Comparison of ENCODE assay signal across 10 mouse cellular contexts in the genomic region with DNA sequence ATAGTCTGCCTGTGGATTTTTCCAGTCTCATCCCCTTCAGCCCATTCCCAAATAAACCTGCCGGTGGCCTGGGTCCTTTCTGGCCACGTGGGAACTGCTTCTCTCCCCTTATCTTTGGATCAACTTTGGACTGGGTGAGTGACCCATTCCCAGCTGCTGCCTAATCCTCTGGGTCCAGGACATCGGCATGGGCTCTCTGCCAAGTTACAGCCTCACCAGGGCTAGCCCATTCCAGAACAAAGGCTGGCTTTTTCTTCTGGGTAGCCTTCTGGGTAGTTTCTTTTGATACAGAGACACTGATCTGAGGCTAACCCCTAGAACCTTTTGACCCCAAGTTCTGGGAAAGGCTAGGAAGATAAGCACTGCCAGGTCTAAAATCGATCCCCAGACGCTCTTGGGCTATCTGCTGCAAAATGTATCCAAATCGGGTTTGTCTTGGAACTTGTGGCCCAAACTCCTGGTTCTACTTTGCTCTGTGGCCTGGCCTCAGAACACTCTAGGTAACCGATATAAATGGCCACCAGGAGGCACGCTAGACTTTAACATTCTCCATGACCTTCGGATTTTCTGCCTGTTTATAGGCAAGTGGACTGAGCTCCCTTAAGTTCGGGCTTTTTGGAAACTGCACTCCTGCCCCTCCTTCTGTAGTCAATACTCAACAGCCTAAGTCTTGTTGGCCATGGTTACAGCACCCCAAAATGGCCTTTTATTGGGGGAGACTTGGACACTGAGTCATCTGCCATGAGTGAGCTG. TPM values are rescaled to one million over a fixed set of nuclear protein-coding genes. Genes with fewer than 3 reads are reported as not detected.
DNase-seq lines count a peak whose midpoint lies in the region; TF ChIP-seq lines count a peak whose summit lies in the region.
"Had no signal": no experiment of that assay in that cellular context is flagged by ENCODE, and none has a peak within 500 bp of the region (broad histone marks: within the 10 kb centered on the region; RNA-seq: fewer than 3 reads in every experiment).

No protein-coding gene starts in this region.

- no peaks in the 10 kb centered on the region for H3K4me1 ChIP-seq in heart, adult 2 months (ENCODE audit: control insufficient read depth, insufficient read depth, low read length)
- H3K4me1 ChIP-seq in thymus, adult 2 months (replicated peaks; ENCODE audit: control insufficient read depth, insufficient read depth, low read length), result no peaks in the 10 kb centered on the region

- TF ChIP-seq POLR2A in heart, adult 2 months (IDR thresholded peaks at IDR 0.05; ENCODE audit: insufficient read depth, low read depth, low read length), result no peak
- no peak for TF ChIP-seq POLR2A in thymus, adult 2 months (IDR thresholded peaks at IDR 0.05; ENCODE audit: control insufficient read depth, extremely low read depth, insufficient read depth, low read length, poor library complexity)

- no peaks in the 10 kb centered on the region for H3K36me3 ChIP-seq in heart, adult 2 months (ENCODE audit: control insufficient read depth, insufficient read depth, low read length)
- H3K36me3 ChIP-seq in thymus, adult 2 months (ENCODE audit: control insufficient read depth, insufficient read depth, low read length), result no peaks in the 10 kb centered on the region

- no peak overlapping the region for H3K27ac ChIP-seq in heart, adult 2 months
- H3K27ac ChIP-seq in thymus, adult 2 months (ENCODE audit: control insufficient read depth, insufficient read depth, low read length), result no peak overlapping the region

- TF ChIP-seq CTCF in heart, adult 2 months (IDR thresholded peaks at IDR 0.05), result peak; percentile 61
- TF ChIP-seq CTCF in thymus, adult 2 months (IDR thresholded peaks at IDR 0.05; ENCODE audit: borderline replicate concordance, control insufficient read depth, extremely low read depth, insufficient read depth, low read length, poor library complexity), result no peak

- no peaks in the 10 kb centered on the region; the same call in 1 of the 2 replicates for H3K27me3 ChIP-seq in heart, adult 2 months (ENCODE audit: control insufficient read depth, insufficient read depth, low read length)
- H3K27me3 ChIP-seq in thymus, adult 2 months (ENCODE audit: control insufficient read depth, insufficient read depth, low read length), result no peaks in the 10 kb centered on the region

- no peak overlapping the region for H3K9ac ChIP-seq in heart, adult 2 months (ENCODE audit: low read depth, low read length)

- no peak for TF ChIP-seq EP300 in heart, adult 2 months (IDR thresholded peaks at IDR 0.05; ENCODE audit: insufficient read depth, low read depth, low read length)

- H3K79me2 ChIP-seq in heart, adult 2 months (replicated peaks; ENCODE audit: control insufficient read depth, insufficient read depth, low read length), result no peaks in the 10 kb centered on the region

- no peak overlapping the region for H3K4me3 ChIP-seq in heart, adult 2 months
- H3K4me3 ChIP-seq in thymus, adult 2 months (ENCODE audit: control insufficient read depth, insufficient read depth, low read length), result no peak overlapping the region
- H3K4me3 ChIP-seq: myocyte had no signal

- no peak for DNase-seq in heart, adult 2 months
- DNase-seq in heart, postnatal 25 days (ENCODE audit: low spot score), result no peak
- peak; percentile 48 for DNase-seq in thymus, adult 2 months
- DNase-seq in thymus, adult 18-20 months, result no peak
- DNase-seq in induced T-regulatory cell, adult 2 months (ENCODE audit: low read depth), result peak; percentile 64
- no peak for DNase-seq in frontal cortex, postnatal 25 days (ENCODE audit: low spot score in 2 of 2)
- no peak for DNase-seq in yolk sac, embryonic 10.5 days (ENCODE audit: low spot score)
- DNase-seq in c-Kit-positive CD71-positive TER-119-positive erythroid progenitor cells, embryonic 14.5 days (ENCODE audit: low spot score), result no peak
- DNase-seq: layer of hippocampus, adult 9-11 months had no signal

- WGBS in heart, adult 2 months, result 52% methylated on average over 10 of the region's 10 CpGs
- 70% methylated on average over 10 of the region's 10 CpGs for WGBS in thymus, adult 2 months

- intact Hi-C loops in heart, adult 2 months (cut with DNase I), result loop anchor here (5.0 kb wide), 1 partner anchor 311 kb away; no protein-coding TSS in a partner anchor
- intact Hi-C loops in heart, postnatal 25 days (cut with DNase I), result loop anchor here (5.0 kb wide), 1 partner anchor 311 kb away; no protein-coding TSS in a partner anchor

RNA-seq across cellular contexts. Expression of a gene that starts 9.8 kb away (rescaled TPM):
- total RNA-seq in heart, adult 2 months (2021), result 10 to 100 TPM; 24.7 to 28.7 TPM
- 23.0 and 27.1 TPM in 2 replicates for polyA plus RNA-seq in heart, adult 2 months (2012; rRNA removed)
- 10 to 100 TPM; 23.2 to 26.2 TPM for total RNA-seq in heart, postnatal 25 days (2021)
- 110 and 120 TPM in 2 replicates for polyA plus RNA-seq in thymus, adult 2 months (2012; rRNA removed)

Comparison
In these comparisons a context has a peak if more than half of its experiments do, and no peak if none do; other contexts are left out.
1. DNase-seq: peak in thymus, adult 2 months (single experiment) and induced T-regulatory cell, adult 2 months (single experiment); none in heart, adult 2 months (0 of 2), heart, postnatal 25 days (single experiment), thymus, adult 18-20 months (0 of 2), frontal cortex, postnatal 25 days (0 of 2), yolk sac, embryonic 10.5 days (single experiment) and c-Kit-positive CD71-positive TER-119-positive erythroid progenitor cells, embryonic 14.5 days (single experiment).